Mouse (Mus musculus) intestine, postnatal 0 days (tissue): ENCODE measurements at regions not wholly inside any gene's neighbourhood (a gene's known extent, or its start where the extent isn't known, plus 50 kb on each side); places are given as distances from the start of the nearest gene placed in this dataset.
A peak's percentile ranks its signal among the peaks of the same experiment; 100 is the strongest.

Experiments used
- ATAC-seq: fragments of 200-750 bp; cut with Nextera tagmentation; 2 replicates; pipeline ENCODE4 v1.8.0; 2017; ENCODE audit warnings: mild to moderate bottlenecking, moderate TSS enrichment, moderate library complexity
- H3K27ac ChIP-seq: fragments of 300-500 bp; sonication (generic); 2 replicates; pipeline ENCODE4 v1.5.1; 2014; ENCODE audit warnings: mild to moderate bottlenecking, low read depth, low read length, moderate library complexity
- H3K27me3 ChIP-seq: fragments of 300-500 bp; sonication (generic); replicated peaks from 2 replicates; pipeline ENCODE4 v1.6.1; 2014; ENCODE audit warnings: low read length, mixed read lengths; ENCODE audit not compliant: control insufficient read depth, insufficient read depth
- H3K36me3 ChIP-seq: fragments of 300-500 bp; sonication (generic); 2 replicates; pipeline ENCODE4 v1.6.1; 2014; ENCODE audit warnings: mild to moderate bottlenecking, moderate library complexity; ENCODE audit not compliant: control insufficient read depth, insufficient read depth
- H3K4me1 ChIP-seq: fragments of 300-500 bp; sonication (generic); replicated peaks from 2 replicates; pipeline ENCODE4 v1.6.1; 2014; ENCODE audit warnings: antibody characterized with exemption, low read length, mixed read lengths; ENCODE audit not compliant: control insufficient read depth, insufficient read depth
- H3K4me2 ChIP-seq: fragments of 300-500 bp; sonication (generic); replicated peaks from 2 replicates; pipeline ENCODE4 v1.6.1; 2014; ENCODE audit warnings: low read depth, mild to moderate bottlenecking, moderate library complexity
- H3K4me3 ChIP-seq: fragments of 300-500 bp; sonication (generic); 2 replicates; pipeline ENCODE4 v1.5.1; 2014; ENCODE audit warnings: low read depth, low read length
- H3K9ac ChIP-seq: fragments of 300-500 bp; sonication (generic); 2 replicates; pipeline ENCODE4 v1.6.1; 2014; ENCODE audit warnings: mild to moderate bottlenecking, low read depth, low read length
- H3K9me3 ChIP-seq: fragments of 300-500 bp; sonication (generic); 2 replicates; pipeline ENCODE4 v1.6.1; 2016; ENCODE audit warnings: mixed run types; ENCODE audit not compliant: control insufficient read depth
- CTCF ChIP-seq: sonication (generic); IDR thresholded peaks from 2 replicates; pipeline ENCODE4 v1.5.1; 2016; ENCODE audit warnings: low read depth, mild to moderate bottlenecking, control low read depth, antibody characterized with exemption, moderate library complexity
- WGBS: fragments of 180-500 bp; shearing (Covaris S2); extraction: QIAGEN DNeasy Blood & Tissue Kit; methylation state at CpG from one replicate; pipeline ENCODE4 v1.1.7; 2014; 5-methylcytosine and 5-hydroxymethylcytosine counted together

DNA sequence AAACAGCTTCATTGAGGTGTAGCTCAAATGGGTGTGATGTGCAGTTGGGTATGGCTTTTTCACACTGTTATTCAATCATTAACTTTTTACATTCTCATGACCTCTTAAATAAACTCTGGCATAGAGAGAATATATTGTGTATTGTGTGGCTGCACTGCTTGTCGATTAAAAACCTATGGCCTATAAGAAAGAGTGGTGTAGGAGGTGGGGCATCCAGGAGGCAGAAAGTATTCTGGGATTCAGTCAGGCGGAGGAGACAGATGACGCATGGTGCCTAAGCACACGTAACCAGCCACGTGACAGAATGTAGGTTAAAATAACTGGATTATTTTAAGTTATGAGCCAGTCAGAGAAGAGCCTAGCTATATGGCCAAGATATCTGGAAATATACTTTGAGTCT, 78.2 kb upstream of the Slc16a7 start:
- no peak overlapping the region for H3K4me2 ChIP-seq
- H3K9me3 ChIP-seq, result no peaks in the 10 kb centered on the region
- no peaks in the 10 kb centered on the region for H3K27me3 ChIP-seq
- H3K9ac ChIP-seq, result no peak overlapping the region
- TF ChIP-seq CTCF, result no peak
- H3K36me3 ChIP-seq, result no peaks in the 10 kb centered on the region
- no peak overlapping the region for H3K4me3 ChIP-seq
- WGBS, result 73% methylated on average over 5 of the region's 5 CpGs
- H3K4me1 ChIP-seq, result no peaks in the 10 kb centered on the region
- no peak overlapping the region for H3K27ac ChIP-seq
- ATAC-seq, result no peak

DNA sequence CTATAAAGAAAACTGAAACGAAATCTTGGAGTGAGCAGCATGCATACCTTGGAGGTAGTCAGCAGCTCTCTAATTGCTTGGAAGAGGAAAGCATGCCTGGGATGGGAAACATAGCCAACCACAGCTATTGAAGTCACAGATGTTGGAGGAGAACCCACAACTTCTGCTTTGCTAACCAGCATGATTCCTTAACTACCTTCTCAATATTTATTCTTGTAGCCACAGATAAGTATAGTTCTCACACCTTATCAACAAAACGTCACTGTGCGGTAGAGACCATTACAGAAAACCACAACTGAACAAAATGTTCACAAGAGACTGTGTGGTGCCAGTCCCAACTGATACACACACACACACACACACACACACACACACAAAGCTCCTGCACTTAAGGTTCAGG, 99.1 kb upstream of the Slc16a7 start:
- ATAC-seq, result no peak
- Histone ChIP-seq H3K27me3 (no peaks in the 10 kb centered on the region), H3K27ac (no peak overlapping the region), H3K4me3 (no peak overlapping the region), H3K9me3 (no peaks in the 10 kb centered on the region), H3K4me2 (no peak overlapping the region), H3K9ac (no peak overlapping the region), H3K4me1 (no peaks in the 10 kb centered on the region), H3K36me3 (no peaks in the 10 kb centered on the region)
- WGBS, result 68% methylated on average over 3 of the region's 3 CpGs
- TF ChIP-seq CTCF, result no peak

DNA sequence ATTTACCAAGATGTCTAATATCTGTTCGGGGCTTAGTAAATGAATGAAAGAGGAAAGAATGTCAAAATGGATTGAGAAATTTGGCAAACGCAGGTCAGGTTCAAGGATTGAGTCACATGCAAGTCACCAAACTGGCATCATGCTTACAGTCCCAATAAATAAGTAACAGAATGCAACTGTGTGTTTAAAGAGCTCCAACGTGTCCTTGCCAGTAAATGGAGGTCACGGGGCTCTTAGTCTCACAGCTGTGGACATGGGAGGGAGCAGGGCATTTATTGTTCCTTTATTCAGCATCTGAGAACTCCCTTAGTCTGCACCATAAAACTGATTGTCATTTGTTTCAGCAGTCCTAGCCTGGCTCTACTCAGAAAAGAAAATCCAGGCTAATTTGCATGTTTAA, 101.1 kb upstream of the Slc16a7 start:
- no peak overlapping the region for H3K4me2 ChIP-seq

DNA sequence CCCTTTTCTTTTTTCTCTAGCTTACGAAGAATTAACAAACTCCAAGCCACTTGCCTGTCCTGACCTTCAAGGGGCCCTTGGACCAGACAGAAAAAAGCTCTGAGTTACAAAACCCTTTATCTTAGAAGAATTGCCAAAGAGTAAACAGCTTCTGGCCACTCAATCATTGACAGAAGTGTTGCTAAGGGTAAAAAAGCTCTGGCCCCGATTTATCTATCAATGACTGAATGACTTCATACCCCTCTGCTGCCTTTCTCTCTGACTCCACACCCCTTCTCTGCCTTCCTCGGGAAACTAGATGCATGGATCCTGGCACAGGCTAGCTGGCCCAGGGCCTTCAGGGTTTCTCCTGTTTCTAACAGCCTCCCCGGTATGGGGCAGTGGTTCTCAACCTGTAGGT, 105.2 kb upstream of the Slc16a7 start:
- WGBS, result 48% methylated on average over 4 of the region's 4 CpGs
- ATAC-seq, result no peak

More for the DNA sequence above, 101.1 kb upstream of the Slc16a7 start:
- Histone ChIP-seq H3K27ac (no peak overlapping the region), H3K36me3 (no peaks in the 10 kb centered on the region), H3K9me3 (no peaks in the 10 kb centered on the region), H3K9ac (no peak overlapping the region), H3K27me3 (no peaks in the 10 kb centered on the region), H3K4me3 (no peak overlapping the region), H3K4me1 (no peaks in the 10 kb centered on the region)
- ATAC-seq, result no peak
- no peak for TF ChIP-seq CTCF
- 32% methylated on average over 4 of the region's 4 CpGs for WGBS

DNA sequence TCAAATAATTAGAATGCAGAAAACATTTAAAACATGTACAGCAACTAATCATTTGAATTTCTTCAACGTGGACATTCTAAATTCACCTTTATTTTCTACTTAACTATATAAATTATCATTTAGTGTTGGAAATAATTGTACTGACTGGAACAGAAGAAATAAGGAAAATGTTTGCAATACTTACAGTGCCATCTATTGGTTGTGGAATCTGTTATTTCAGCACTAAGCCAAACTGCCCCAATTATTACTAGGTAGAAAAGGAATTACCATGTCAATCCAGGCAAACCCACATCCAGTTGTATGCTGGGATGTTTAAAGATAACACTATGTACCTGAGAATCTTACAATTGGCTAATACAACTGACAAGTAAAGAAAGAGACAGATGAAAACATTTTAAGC, 109.1 kb upstream of the Slc16a7 start:
- Histone ChIP-seq H3K27me3 (no peaks in the 10 kb centered on the region), H3K9ac (no peak overlapping the region), H3K4me3 (no peak overlapping the region), H3K4me1 (no peaks in the 10 kb centered on the region), H3K9me3 (no peaks in the 10 kb centered on the region), H3K27ac (no peak overlapping the region), H3K36me3 (no peaks in the 10 kb centered on the region), H3K4me2 (no peak overlapping the region)
- peak; percentile 61 for TF ChIP-seq CTCF
- 42% methylated on average over 1 of the region's 1 CpGs for WGBS
- ATAC-seq, result no peak

More for the DNA sequence above, 105.2 kb upstream of the Slc16a7 start:
- Histone ChIP-seq H3K36me3 (no peaks in the 10 kb centered on the region), H3K27me3 (no peaks in the 10 kb centered on the region), H3K4me1 (no peaks in the 10 kb centered on the region), H3K27ac (no peak overlapping the region), H3K4me2 (no peak overlapping the region), H3K9ac (no peak overlapping the region), H3K9me3 (no peaks in the 10 kb centered on the region), H3K4me3 (no peak overlapping the region)
- TF ChIP-seq CTCF, result no peak

DNA sequence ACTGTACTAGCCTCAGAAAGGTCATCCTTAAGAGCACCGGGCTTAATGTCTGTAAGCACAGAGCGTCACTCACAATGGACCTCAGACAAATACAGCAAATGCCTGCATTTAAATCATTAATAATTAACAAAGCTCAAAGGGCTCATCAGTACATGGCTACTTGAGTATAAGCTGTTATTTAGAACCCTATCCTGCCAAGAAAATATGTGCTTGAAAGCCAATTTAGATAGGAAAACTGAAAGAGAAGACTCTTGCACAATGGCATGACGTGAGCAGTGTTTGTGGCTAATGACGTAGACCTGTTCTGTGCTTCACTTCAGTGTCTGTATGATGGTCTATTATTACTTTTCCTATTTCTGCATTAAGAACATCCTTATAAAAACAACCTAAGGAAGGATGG, 111.1 kb upstream of the Slc16a7 start:
- no peak for TF ChIP-seq CTCF
- H3K36me3 ChIP-seq, result no peaks in the 10 kb centered on the region
- no peaks in the 10 kb centered on the region for H3K9me3 ChIP-seq
- no peak overlapping the region for H3K4me3 ChIP-seq
- no peak overlapping the region for H3K9ac ChIP-seq
- ATAC-seq, result peak; percentile 69; the same call in 1 of the 2 replicates
- 45% methylated on average over 4 of the region's 4 CpGs for WGBS
- no peak overlapping the region for H3K27ac ChIP-seq
- no peaks in the 10 kb centered on the region for H3K4me1 ChIP-seq
- no peak overlapping the region for H3K4me2 ChIP-seq
- no peaks in the 10 kb centered on the region for H3K27me3 ChIP-seq

DNA sequence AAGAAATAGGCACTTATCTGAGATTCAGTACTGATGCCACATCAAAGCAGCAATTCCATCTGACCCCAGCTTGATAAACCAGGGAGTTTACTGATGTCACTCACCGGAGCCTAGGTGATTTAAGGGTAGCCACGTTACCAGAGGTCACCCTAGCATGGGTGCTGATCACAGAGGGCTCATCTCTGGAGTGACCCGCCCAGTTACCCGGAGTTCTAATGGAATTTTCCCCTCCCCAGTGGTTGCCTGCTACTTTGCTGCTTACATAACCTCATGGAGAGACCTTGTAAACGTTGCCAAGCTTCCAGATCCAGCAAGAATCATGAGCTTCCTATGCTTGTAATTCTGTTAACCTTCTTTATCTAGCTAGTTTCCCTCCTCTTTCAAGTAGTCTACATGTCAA, 125.8 kb upstream of the Slc16a7 start:
- 38% methylated on average over 5 of the region's 5 CpGs for WGBS
- H3K4me2 ChIP-seq, result no peak overlapping the region
- no peak overlapping the region for H3K27ac ChIP-seq
- no peak overlapping the region for H3K9ac ChIP-seq
- no peaks in the 10 kb centered on the region for H3K36me3 ChIP-seq
- no peaks in the 10 kb centered on the region for H3K27me3 ChIP-seq
- no peak for ATAC-seq
- no peak overlapping the region for H3K4me3 ChIP-seq
- no peaks in the 10 kb centered on the region for H3K9me3 ChIP-seq
- TF ChIP-seq CTCF, result no peak
- H3K4me1 ChIP-seq, result no peaks in the 10 kb centered on the region
